Mouse (Mus musculus): ENCODE results near the gene Nacc2.

DNA sequence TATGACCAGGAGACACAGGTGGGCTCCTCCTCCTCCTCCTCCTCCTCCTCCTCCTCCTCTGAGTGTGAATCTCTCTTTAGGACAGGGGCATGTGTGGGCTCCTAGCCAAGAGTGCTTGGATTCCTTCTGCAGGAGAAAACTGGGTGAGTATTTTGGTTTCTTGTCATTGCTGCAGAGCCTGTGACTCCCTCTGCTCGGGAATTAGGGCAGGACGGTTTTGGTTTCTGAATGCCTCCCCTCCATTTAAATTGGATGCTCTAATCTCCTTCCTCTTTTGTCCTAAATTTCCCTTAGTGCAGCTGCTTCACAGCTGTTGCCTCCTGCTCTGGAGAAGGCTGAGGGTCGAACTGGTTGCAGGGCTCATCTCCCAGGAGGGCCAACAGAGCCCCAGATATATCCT lies 6.9 kb upstream of the Nacc2 start:
- TF ChIP-seq CTCF (IDR thresholded peaks at IDR 0.05; ENCODE audit: extremely low read depth, insufficient read length, insufficient replicate concordance, low read depth, low read length) (no peak), POLR2A (IDR thresholded peaks at IDR 0.05; ENCODE audit: low read depth, low read length) (no peak)

All from small intestine, adult 2 months (tissue).